Mouse (Mus musculus): ENCODE results near the gene Scin. TPM values are rescaled to one million over a fixed set of nuclear protein-coding genes. Genes with fewer than 3 reads are reported as not detected.

The Scin gene
- polyA plus RNA-seq, 1 experiment from 2014 or later, result 0.57 TPM

GRCm38 (mm10) chr12:40152353-40153069 lies 18.5 kb upstream of the Scin start:
- no peak overlapping the region for H3K9ac ChIP-seq (ENCODE audit: low read depth, low read length)
- no peaks in the 10 kb centered on the region for H3K4me1 ChIP-seq (replicated peaks; ENCODE audit: control insufficient read depth, insufficient read depth, low read length)
- WGBS, result 83% methylated on average over 8 of the region's 8 CpGs
- no peak overlapping the region for H3K4me3 ChIP-seq (ENCODE audit: low read depth, low read length)
- H3K27me3 ChIP-seq (ENCODE audit: control insufficient read depth, insufficient read depth, low read length), result no peaks in the 10 kb centered on the region
- no peak overlapping the region for H3K27ac ChIP-seq (ENCODE audit: low read depth, low read length)
- no peak overlapping the region for H3K4me2 ChIP-seq (replicated peaks; ENCODE audit: low read depth, low read length)
- DNase-seq (ENCODE audit: low spot score) (no peak), ATAC-seq (ENCODE audit: low FRiP score) (no peak)
- H3K9me3 ChIP-seq (ENCODE audit: control insufficient read depth, low read length), result no peaks in the 10 kb centered on the region
- no peaks in the 10 kb centered on the region for H3K36me3 ChIP-seq (ENCODE audit: control insufficient read depth, insufficient read depth, low read length)

- Histone ChIP-seq H3K36me3 (ENCODE audit: control insufficient read depth, insufficient read depth, low read length) (no peaks in the 10 kb centered on the region), H3K9me3 (ENCODE audit: control insufficient read depth, low read length) (no peaks in the 10 kb centered on the region), H3K9ac (ENCODE audit: low read depth, low read length) (no peak overlapping the region), H3K4me2 (replicated peaks; ENCODE audit: low read depth, low read length) (no peak overlapping the region), H3K27ac (ENCODE audit: low read depth, low read length) (no peak overlapping the region), H3K27me3 (ENCODE audit: control insufficient read depth, insufficient read depth, low read length) (no peaks in the 10 kb centered on the region), H3K4me3 (ENCODE audit: low read depth, low read length) (no peak overlapping the region), H3K4me1 (replicated peaks; ENCODE audit: control insufficient read depth, insufficient read depth, low read length) (no peaks in the 10 kb centered on the region)
- DNase-seq (ENCODE audit: low spot score) (no peak), ATAC-seq (ENCODE audit: low FRiP score) (no peak)
- 83% methylated on average over 4 of the region's 4 CpGs for WGBS
These were observed 13.3 kb upstream of the Scin start for GRCm38 (mm10) chr12:40147319-40147718.

- Histone ChIP-seq H3K36me3 (ENCODE audit: control insufficient read depth, insufficient read depth, low read length) (no peaks in the 10 kb centered on the region), H3K4me2 (replicated peaks; ENCODE audit: low read depth, low read length) (no peak overlapping the region), H3K4me1 (replicated peaks; ENCODE audit: control insufficient read depth, insufficient read depth, low read length) (no peaks in the 10 kb centered on the region), H3K4me3 (ENCODE audit: low read depth, low read length) (no peak overlapping the region), H3K9ac (ENCODE audit: low read depth, low read length) (no peak overlapping the region), H3K27me3 (ENCODE audit: control insufficient read depth, insufficient read depth, low read length) (no peaks in the 10 kb centered on the region), H3K9me3 (ENCODE audit: control insufficient read depth, low read length) (no peaks in the 10 kb centered on the region), H3K27ac (ENCODE audit: low read depth, low read length) (no peak overlapping the region)
- 91% methylated on average over 5 of the region's 5 CpGs for WGBS
- DNase-seq (ENCODE audit: low spot score), result no peak
- no peak for ATAC-seq (ENCODE audit: low FRiP score)
These were observed 12.5 kb upstream of the Scin start for GRCm38 (mm10) chr12:40146510-40146909.

- Histone ChIP-seq H3K4me2 (replicated peaks; ENCODE audit: low read depth, low read length) (no peak overlapping the region), H3K9ac (ENCODE audit: low read depth, low read length) (no peak overlapping the region), H3K9me3 (ENCODE audit: control insufficient read depth, low read length) (no peaks in the 10 kb centered on the region), H3K36me3 (ENCODE audit: control insufficient read depth, insufficient read depth, low read length) (no peaks in the 10 kb centered on the region), H3K4me1 (replicated peaks; ENCODE audit: control insufficient read depth, insufficient read depth, low read length) (no peaks in the 10 kb centered on the region), H3K27ac (ENCODE audit: low read depth, low read length) (no peak overlapping the region), H3K4me3 (ENCODE audit: low read depth, low read length) (no peak overlapping the region), H3K27me3 (ENCODE audit: control insufficient read depth, insufficient read depth, low read length) (no peaks in the 10 kb centered on the region)
- WGBS, result 84% methylated on average over 5 of the region's 5 CpGs
- ATAC-seq (ENCODE audit: low FRiP score) (no peak), DNase-seq (ENCODE audit: low spot score) (no peak)
These were observed 6.7 kb upstream of the Scin start for GRCm38 (mm10) chr12:40140706-40141105.

- H3K4me2 ChIP-seq (replicated peaks; ENCODE audit: low read depth, low read length), result no peak overlapping the region
- H3K4me1 ChIP-seq (replicated peaks; ENCODE audit: control insufficient read depth, insufficient read depth, low read length), result no peaks in the 10 kb centered on the region
- H3K9me3 ChIP-seq (ENCODE audit: control insufficient read depth, low read length), result no peaks in the 10 kb centered on the region
- no peak overlapping the region for H3K27ac ChIP-seq (ENCODE audit: low read depth, low read length)
- H3K4me3 ChIP-seq (ENCODE audit: low read depth, low read length), result no peak overlapping the region
- no peak for DNase-seq (ENCODE audit: low spot score)
- no peak for ATAC-seq (ENCODE audit: low FRiP score)
- 85% methylated on average over 8 of the region's 8 CpGs for WGBS
- H3K27me3 ChIP-seq (ENCODE audit: control insufficient read depth, insufficient read depth, low read length), result no peaks in the 10 kb centered on the region
- H3K9ac ChIP-seq (ENCODE audit: low read depth, low read length), result no peak overlapping the region
- no peaks in the 10 kb centered on the region for H3K36me3 ChIP-seq (ENCODE audit: control insufficient read depth, insufficient read depth, low read length)
These were observed 5.6 kb upstream of the Scin start for GRCm38 (mm10) chr12:40139484-40140245.

GRCm38 (mm10) chr12:40134529-40134928 lies 501 bp upstream of the Scin start:
- H3K4me2 ChIP-seq (replicated peaks; ENCODE audit: low read depth, low read length), result peak overlapping the region; percentile 91; the same call in 1 of the 2 replicates
- WGBS, result 46% methylated on average over 11 of the region's 11 CpGs
- no peak overlapping the region for H3K27ac ChIP-seq (ENCODE audit: low read depth, low read length)
- peak overlapping the region; percentile 39; the same call in 1 of the 2 replicates for H3K4me3 ChIP-seq (ENCODE audit: low read depth, low read length)
- no peaks in the 10 kb centered on the region for H3K9me3 ChIP-seq (ENCODE audit: control insufficient read depth, low read length)
- H3K27me3 ChIP-seq (ENCODE audit: control insufficient read depth, insufficient read depth, low read length), result peaks cover 17% of the 10 kb centered on the region
- DNase-seq (ENCODE audit: low spot score), result no peak
- no peaks in the 10 kb centered on the region for H3K36me3 ChIP-seq (ENCODE audit: control insufficient read depth, insufficient read depth, low read length)
- H3K4me1 ChIP-seq (replicated peaks; ENCODE audit: control insufficient read depth, insufficient read depth, low read length), result peaks cover 3% of the 10 kb centered on the region; the same call in 1 of the 2 replicates
- ATAC-seq (ENCODE audit: low FRiP score), result no peak
- no peak overlapping the region for H3K9ac ChIP-seq (ENCODE audit: low read depth, low read length)

GRCm38 (mm10) chr12:40133194-40133572 lies 845 bp downstream of the Scin start:
- H3K4me1 ChIP-seq (replicated peaks; ENCODE audit: control insufficient read depth, insufficient read depth, low read length), result peaks cover 3% of the 10 kb centered on the region; the same call in 1 of the 2 replicates
- H3K27ac ChIP-seq (ENCODE audit: low read depth, low read length), result no peak overlapping the region
- H3K27me3 ChIP-seq (ENCODE audit: control insufficient read depth, insufficient read depth, low read length), result peaks cover 17% of the 10 kb centered on the region
- 25% methylated on average over 10 of the region's 10 CpGs for WGBS
- ATAC-seq (ENCODE audit: low FRiP score) (no peak), DNase-seq (ENCODE audit: low spot score) (no peak)
- peak overlapping the region; percentile 39 for H3K4me3 ChIP-seq (ENCODE audit: low read depth, low read length)
- H3K9ac ChIP-seq (ENCODE audit: low read depth, low read length), result no peak overlapping the region
- H3K36me3 ChIP-seq (ENCODE audit: control insufficient read depth, insufficient read depth, low read length), result no peaks in the 10 kb centered on the region
- no peaks in the 10 kb centered on the region for H3K9me3 ChIP-seq (ENCODE audit: control insufficient read depth, low read length)
- H3K4me2 ChIP-seq (replicated peaks; ENCODE audit: low read depth, low read length), result peak overlapping the region; percentile 91

- Histone ChIP-seq H3K9ac (ENCODE audit: low read depth, low read length) (no peak overlapping the region), H3K36me3 (ENCODE audit: control insufficient read depth, insufficient read depth, low read length) (no peaks in the 10 kb centered on the region), H3K4me3 (ENCODE audit: low read depth, low read length) (no peak overlapping the region), H3K9me3 (ENCODE audit: control insufficient read depth, low read length) (no peaks in the 10 kb centered on the region), H3K4me2 (replicated peaks; ENCODE audit: low read depth, low read length) (no peak overlapping the region), H3K27ac (ENCODE audit: low read depth, low read length) (no peak overlapping the region), H3K4me1 (replicated peaks; ENCODE audit: control insufficient read depth, insufficient read depth, low read length) (no peaks in the 10 kb centered on the region), H3K27me3 (ENCODE audit: control insufficient read depth, insufficient read depth, low read length) (no peaks in the 10 kb centered on the region)
- WGBS, result 84% methylated on average over 2 of the region's 2 CpGs
- DNase-seq (ENCODE audit: low spot score), result no peak
- no peak for ATAC-seq (ENCODE audit: low FRiP score)
These were observed 15.2 kb downstream of the Scin start for GRCm38 (mm10) chr12:40118872-40119271.

GRCm38 (mm10) chr12:40117045-40117444 lies 17.0 kb downstream of the Scin start:
- no peak for ATAC-seq (ENCODE audit: low FRiP score)
- no peak overlapping the region for H3K4me2 ChIP-seq (replicated peaks; ENCODE audit: low read depth, low read length)

More at GRCm38 (mm10) chr12:40117045-40117444, 17.0 kb downstream of the Scin start:
- Histone ChIP-seq H3K4me1 (replicated peaks; ENCODE audit: control insufficient read depth, insufficient read depth, low read length) (no peaks in the 10 kb centered on the region), H3K9ac (ENCODE audit: low read depth, low read length) (no peak overlapping the region), H3K4me3 (ENCODE audit: low read depth, low read length) (no peak overlapping the region), H3K36me3 (ENCODE audit: control insufficient read depth, insufficient read depth, low read length) (no peaks in the 10 kb centered on the region), H3K27me3 (ENCODE audit: control insufficient read depth, insufficient read depth, low read length) (no peaks in the 10 kb centered on the region), H3K9me3 (ENCODE audit: control insufficient read depth, low read length) (no peaks in the 10 kb centered on the region), H3K27ac (ENCODE audit: low read depth, low read length) (no peak overlapping the region)
- 94% methylated on average over 6 of the region's 6 CpGs for WGBS
- DNase-seq (ENCODE audit: low spot score), result no peak

Data from hindbrain, embryonic 11.5 days (tissue).